Mouse (Mus musculus): ENCODE measurements at regions not wholly inside any gene's neighbourhood (a gene's known extent, or its start where the extent isn't known, plus 50 kb on each side); places are given as distances from the start of the nearest gene placed in this dataset.

DNA sequence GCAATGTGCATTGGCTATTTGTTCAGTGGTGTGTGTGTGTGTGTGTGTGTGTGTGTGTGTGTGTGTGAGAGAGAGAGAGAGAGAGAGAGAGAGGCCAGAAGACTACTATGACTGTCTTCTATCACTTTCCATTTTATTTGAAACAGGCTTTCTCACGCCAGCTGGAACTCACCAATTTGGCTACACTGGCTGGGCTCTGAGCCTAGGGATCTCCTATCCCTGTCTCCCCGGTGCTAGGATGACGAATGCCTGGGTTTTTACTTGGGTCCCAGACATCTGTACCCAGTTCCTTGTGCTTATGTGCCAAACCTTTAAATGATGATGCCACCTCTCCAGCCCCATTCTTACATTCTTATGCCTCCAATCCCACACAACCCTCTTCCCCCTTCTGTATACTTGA, 120.6 kb upstream of the Mrps10 start:
- TF ChIP-seq POLR2A (IDR thresholded peaks at IDR 0.05; ENCODE audit: borderline replicate concordance, insufficient read depth, low read length) (no peak), CTCF (IDR thresholded peaks at IDR 0.05; ENCODE audit: borderline replicate concordance, insufficient read depth, low read depth, low read length) (no peak)
